10 mouse cellular contexts compared by ENCODE assay signal in genomic region chr19:16342702-16343101, GRCm38 (mm10).
DNase-seq lines count a peak whose midpoint lies in the region; ATAC-seq and TF ChIP-seq lines count a peak whose summit lies in the region.
"Had no signal": no experiment of that assay in that cellular context is flagged by ENCODE, and none has a peak within 500 bp of the region (broad histone marks: within the 10 kb centered on the region; RNA-seq: fewer than 3 reads in every experiment).

No protein-coding gene starts in this region.

- H3K9me3 ChIP-seq in intestine, postnatal 0 days (ENCODE audit: control insufficient read depth) = no peaks in the 10 kb centered on the region
- no peaks in the 10 kb centered on the region for H3K9me3 ChIP-seq in intestine, embryonic 15.5 days
- no peaks in the 10 kb centered on the region for H3K9me3 ChIP-seq in stomach, postnatal 0 days (ENCODE audit: control insufficient read depth, low read length)

- no peak overlapping the region for H3K9ac ChIP-seq in intestine, postnatal 0 days (ENCODE audit: low read depth, low read length)
- H3K9ac ChIP-seq in intestine, embryonic 15.5 days = no peak overlapping the region
- no peak overlapping the region for H3K9ac ChIP-seq in stomach, postnatal 0 days (ENCODE audit: low read length)

- 84% methylated on average over 2 of the region's 2 CpGs for WGBS in cerebellum, adult 2 months
- 81% methylated on average over 2 of the region's 2 CpGs for WGBS in intestine, postnatal 0 days
- 63% methylated on average over 2 of the region's 2 CpGs for WGBS in intestine, embryonic 15.5 days
- 86% methylated on average over 2 of the region's 2 CpGs for WGBS in thymus, adult 2 months
- 84% methylated on average over 2 of the region's 2 CpGs for WGBS in stomach, postnatal 0 days

- H3K4me3 ChIP-seq in cerebellum, adult 2 months (replicated peaks; ENCODE audit: insufficient read depth, low read depth, low read length) = no peak overlapping the region
- H3K4me3 ChIP-seq in intestine, postnatal 0 days (ENCODE audit: low read depth, low read length) = no peak overlapping the region
- no peak overlapping the region for H3K4me3 ChIP-seq in intestine, embryonic 15.5 days (replicated peaks)
- no peak overlapping the region for H3K4me3 ChIP-seq in thymus, adult 2 months (ENCODE audit: control insufficient read depth, insufficient read depth, low read length)
- H3K4me3 ChIP-seq in stomach, postnatal 0 days (ENCODE audit: low read depth, low read length) = no peak overlapping the region

- TF ChIP-seq CTCF in cerebellum, adult 2 months (IDR thresholded peaks at IDR 0.05; ENCODE audit: borderline replicate concordance, insufficient read depth, low read depth, low read length) = peak; percentile 31; the same call in 1 of the 2 replicates
- peak; percentile 58 for TF ChIP-seq CTCF in intestine, postnatal 0 days (IDR thresholded peaks at IDR 0.05; ENCODE audit: low read depth)
- TF ChIP-seq CTCF in thymus, adult 2 months (IDR thresholded peaks at IDR 0.05; ENCODE audit: borderline replicate concordance, control insufficient read depth, extremely low read depth, insufficient read depth, low read length, poor library complexity) = no peak
- TF ChIP-seq CTCF in stomach, postnatal 0 days (IDR thresholded peaks at IDR 0.05; ENCODE audit: low read depth) = peak; percentile 64

- H3K4me2 ChIP-seq in intestine, postnatal 0 days (replicated peaks; ENCODE audit: low read depth) = no peak overlapping the region
- no peak overlapping the region for H3K4me2 ChIP-seq in intestine, embryonic 15.5 days (replicated peaks)
- H3K4me2 ChIP-seq in stomach, postnatal 0 days (replicated peaks; ENCODE audit: low read depth) = no peak overlapping the region
- H3K4me2 ChIP-seq: midbrain, embryonic 11.5 days had no signal

- peaks cover 8% of the 10 kb centered on the region; the same call in 1 of the 2 replicates for H3K4me1 ChIP-seq in cerebellum, adult 2 months (ENCODE audit: control insufficient read depth, insufficient read depth, low read length)
- H3K4me1 ChIP-seq in intestine, postnatal 0 days (replicated peaks; ENCODE audit: control insufficient read depth, insufficient read depth, low read length) = no peaks in the 10 kb centered on the region
- H3K4me1 ChIP-seq in intestine, embryonic 15.5 days (replicated peaks) = peaks cover 3% of the 10 kb centered on the region; the same call in 1 of the 2 replicates
- no peaks in the 10 kb centered on the region for H3K4me1 ChIP-seq in thymus, adult 2 months (replicated peaks; ENCODE audit: control insufficient read depth, insufficient read depth, low read length)
- no peaks in the 10 kb centered on the region for H3K4me1 ChIP-seq in stomach, postnatal 0 days (replicated peaks; ENCODE audit: control insufficient read depth, insufficient read depth)

- no peaks in the 10 kb centered on the region; the same call in 1 of the 2 replicates for H3K36me3 ChIP-seq in intestine, postnatal 0 days (ENCODE audit: control insufficient read depth, insufficient read depth)
- H3K36me3 ChIP-seq in intestine, embryonic 15.5 days = no peaks in the 10 kb centered on the region
- no peaks in the 10 kb centered on the region for H3K36me3 ChIP-seq in thymus, adult 2 months (ENCODE audit: control insufficient read depth, insufficient read depth, low read length)
- peaks cover 4% of the 10 kb centered on the region for H3K36me3 ChIP-seq in stomach, postnatal 0 days (ENCODE audit: control insufficient read depth, insufficient read depth, low read length)

- ATAC-seq in intestine, postnatal 0 days = no peak
- no peak for ATAC-seq in intestine, embryonic 15.5 days
- ATAC-seq in stomach, postnatal 0 days (ENCODE audit: low FRiP score, low TSS enrichment) = no peak

- no peak for TF ChIP-seq EP300 in stomach, postnatal 0 days (optimal IDR thresholded peaks at IDR 0.05)

- H3K27ac ChIP-seq in cerebellum, adult 2 months (ENCODE audit: insufficient read depth, low read length) = no peak overlapping the region
- H3K27ac ChIP-seq in intestine, postnatal 0 days (ENCODE audit: low read depth, low read length) = no peak overlapping the region
- no peak overlapping the region for H3K27ac ChIP-seq in intestine, embryonic 15.5 days
- H3K27ac ChIP-seq in thymus, adult 2 months (ENCODE audit: control insufficient read depth, insufficient read depth, low read length) = no peak overlapping the region
- no peak overlapping the region for H3K27ac ChIP-seq in stomach, postnatal 0 days (replicated peaks)

- H3K27me3 ChIP-seq in cerebellum, adult 2 months (ENCODE audit: control insufficient read depth, insufficient read depth, low read length) = no peaks in the 10 kb centered on the region
- no peaks in the 10 kb centered on the region for H3K27me3 ChIP-seq in intestine, postnatal 0 days (replicated peaks; ENCODE audit: control insufficient read depth, insufficient read depth, low read length)
- H3K27me3 ChIP-seq in intestine, embryonic 15.5 days (replicated peaks) = no peaks in the 10 kb centered on the region
- H3K27me3 ChIP-seq in thymus, adult 2 months (ENCODE audit: control insufficient read depth, insufficient read depth, low read length) = no peaks in the 10 kb centered on the region
- H3K27me3 ChIP-seq in stomach, postnatal 0 days (ENCODE audit: control insufficient read depth, insufficient read depth, low read length) = no peaks in the 10 kb centered on the region

- TF ChIP-seq POLR2A in cerebellum, adult 2 months (IDR thresholded peaks at IDR 0.05; ENCODE audit: borderline replicate concordance, insufficient read depth, low read length) = no peak
- no peak for TF ChIP-seq POLR2A in thymus, adult 2 months (IDR thresholded peaks at IDR 0.05; ENCODE audit: control insufficient read depth, extremely low read depth, insufficient read depth, low read length, poor library complexity)

- DNase-seq in cerebellum, adult 2 months = no peak
- no peak for DNase-seq in cerebellum, adult 18-20 months
- peak; percentile 14 for DNase-seq in thymus, adult 2 months
- no peak for DNase-seq in thymus, postnatal 36 days
- no peak for DNase-seq in stomach, postnatal 0 days (ENCODE audit: low spot score)
- DNase-seq in testis, postnatal 10 days (ENCODE audit: low spot score) = no peak
- DNase-seq: layer of hippocampus, postnatal 36 days had no signal
